Mouse (Mus musculus) erythroblast, embryonic 14.5 days (primary cell): ENCODE results near the gene Inpp5a.

Source experiments
- GATA1 ChIP-seq: IDR thresholded peaks from 2 replicates; pipeline ENCODE4 v1.6.1; 2012; ENCODE audit warnings: low read length, inconsistent platforms, mixed read lengths
- TAL1 ChIP-seq: IDR thresholded peaks from 3 replicates; pipeline ENCODE4 v1.6.1; 2012; ENCODE audit warnings: low read length, inconsistent platforms, mixed read lengths

- TF ChIP-seq GATA1 (no peak), TAL1 (no peak)
These were observed 34.4 kb upstream of the Inpp5a start for GRCm38 (mm10) chr7:139354370-139355139.
